Mouse (Mus musculus) heart, postnatal 0 days (tissue): ENCODE measurements around the gene Rasl11b.

Source experiments
- CTCF ChIP-seq: IDR thresholded peaks from 2 replicates; pipeline ENCODE4 v1.5.1; 2016; ENCODE audit warnings: antibody characterized with exemption, control low read depth, low read depth
- EP300 ChIP-seq: IDR thresholded peaks from 2 replicates; pipeline ENCODE4 v1.6.1; 2016; ENCODE audit warnings: antibody characterized with exemption, low read depth

GRCm38 (mm10) chr5:74172208-74172607, 22.9 kb upstream of the Rasl11b start:
- no peak for TF ChIP-seq CTCF
- TF ChIP-seq EP300 = no peak
